Mouse (Mus musculus) myocyte (in vitro differentiated cells): ENCODE data around the gene Mmrn2. TPM values are rescaled to one million over a fixed set of nuclear protein-coding genes. Genes with fewer than 3 reads are reported as not detected.
A peak's percentile ranks its signal among the peaks of the same experiment; 100 is the strongest.

Experiments used
- H3K27me3 ChIP-seq: one replicate; pipeline ENCODE4 v1.6.1; 2011; ENCODE audit not compliant: control insufficient read depth, insufficient read depth, insufficient read length
- H3K36me3 ChIP-seq: one replicate; pipeline ENCODE4 v1.6.1; 2011; ENCODE audit not compliant: control insufficient read depth, insufficient read depth
- H3K4me2 ChIP-seq: one replicate; pipeline ENCODE4 v1.6.1; 2011; ENCODE audit warnings: low read depth, control low read depth
- H3K4me3 ChIP-seq: one replicate; pipeline ENCODE4 v1.5.1; 2011; ENCODE audit warnings: mild to moderate bottlenecking, control low read depth, moderate library complexity
- H3K79me2 ChIP-seq: one replicate; pipeline ENCODE4 v1.6.1; 2011; ENCODE audit not compliant: control insufficient read depth, insufficient read depth
- H3ac ChIP-seq: one replicate; pipeline ENCODE4 v1.6.1; 2011; ENCODE audit not compliant: control insufficient read depth, insufficient read length
- CEBPB ChIP-seq: IDR thresholded peaks from 2 replicates; pipeline ENCODE4 v1.6.1; 2011; ENCODE audit warnings: mild to moderate bottlenecking, moderate library complexity; ENCODE audit not compliant: poor library complexity, insufficient read depth, severe bottlenecking
- E2F4 ChIP-seq: IDR thresholded peaks from one replicate; pipeline ENCODE4 v1.6.1; 2011; ENCODE audit warnings: mild to moderate bottlenecking, control low read depth, moderate library complexity; ENCODE audit not compliant: insufficient read depth
- MAX ChIP-seq: IDR thresholded peaks from one replicate; pipeline ENCODE4 v1.6.1; 2011; ENCODE audit warnings: low read depth, mild to moderate bottlenecking, control low read depth
- MYOD1 ChIP-seq, 3 experiments: IDR thresholded peaks; one replicate each; pipeline ENCODE4 v1.6.1; 2011; ENCODE audit warnings: control low read depth in 2 of 3, low read depth in 2 of 3, mild to moderate bottlenecking in 2 of 3, moderate library complexity in 1 of 3; ENCODE audit not compliant: insufficient read length in 2 of 3, control insufficient read depth in 1 of 3
- MYOG ChIP-seq, 3 experiments: IDR thresholded peaks; one replicate each; pipeline ENCODE4 v1.6.1; 2011; ENCODE audit warnings: control low read depth in 2 of 3, low read depth in 2 of 3, mild to moderate bottlenecking in 2 of 3; ENCODE audit not compliant: insufficient read length in 2 of 3, control insufficient read depth in 1 of 3, insufficient read depth in 1 of 3
- POLR2A ChIP-seq: IDR thresholded peaks from one replicate; pipeline ENCODE4 v1.6.1; 2011; ENCODE audit warnings: low read depth, mild to moderate bottlenecking, control low read depth, moderate library complexity; ENCODE audit not compliant: insufficient read length
- POLR2AphosphoS2 ChIP-seq: IDR thresholded peaks from one replicate; pipeline ENCODE4 v1.6.1; 2011; ENCODE audit warnings: low read depth, control low read depth; ENCODE audit not compliant: insufficient read length
- REST ChIP-seq: IDR thresholded peaks from one replicate; pipeline ENCODE4 v1.6.1; 2011; ENCODE audit warnings: mild to moderate bottlenecking, control low read depth, moderate library complexity; ENCODE audit not compliant: insufficient read depth, insufficient read length
- SRF ChIP-seq: IDR thresholded peaks from one replicate; pipeline ENCODE4 v1.6.1; 2011; ENCODE audit warnings: low read depth; ENCODE audit not compliant: control insufficient read depth, insufficient read length
- TCF12 ChIP-seq: IDR thresholded peaks from one replicate; pipeline ENCODE4 v1.6.1; 2011; ENCODE audit warnings: mild to moderate bottlenecking, control low read depth; ENCODE audit not compliant: poor library complexity, insufficient read depth, severe bottlenecking
- TCF3 ChIP-seq: IDR thresholded peaks from one replicate; pipeline ENCODE4 v1.6.1; 2011; ENCODE audit warnings: low read depth, control low read depth; ENCODE audit not compliant: insufficient read length
- USF1 ChIP-seq: IDR thresholded peaks from one replicate; pipeline ENCODE4 v1.6.1; 2011; ENCODE audit warnings: low read depth, mild to moderate bottlenecking, control low read depth, moderate library complexity
- polyA plus RNA-seq: library from polyadenylated mRNA; unstranded; fragments of >200 nt; fragmentation: generic; extraction: Trizol; gene quantifications from one replicate; pipeline ENCODE4 v1.2.1, GENCODE M21; 2012; ENCODE audit warnings: missing spikeins

Gene Mmrn2
- polyA plus RNA-seq, 1 experiment, result 0.02 TPM

- H3K36me3 ChIP-seq, result peaks cover 15% of the 10 kb centered on the region
- no peak overlapping the region for H3K4me2 ChIP-seq
- H3ac ChIP-seq, result no peak overlapping the region
- TF ChIP-seq CEBPB (no peak), POLR2AphosphoS2 (peak; percentile 67), SRF (no peak), REST (no peak), USF1 (no peak)
- no peaks in the 10 kb centered on the region for H3K27me3 ChIP-seq
- no peaks in the 10 kb centered on the region for H3K79me2 ChIP-seq
- no peak overlapping the region for H3K4me3 ChIP-seq
Observed at GRCm38 (mm10) chr14:34347084-34347483, 28.2 kb upstream of the Mmrn2 start.

DNA sequence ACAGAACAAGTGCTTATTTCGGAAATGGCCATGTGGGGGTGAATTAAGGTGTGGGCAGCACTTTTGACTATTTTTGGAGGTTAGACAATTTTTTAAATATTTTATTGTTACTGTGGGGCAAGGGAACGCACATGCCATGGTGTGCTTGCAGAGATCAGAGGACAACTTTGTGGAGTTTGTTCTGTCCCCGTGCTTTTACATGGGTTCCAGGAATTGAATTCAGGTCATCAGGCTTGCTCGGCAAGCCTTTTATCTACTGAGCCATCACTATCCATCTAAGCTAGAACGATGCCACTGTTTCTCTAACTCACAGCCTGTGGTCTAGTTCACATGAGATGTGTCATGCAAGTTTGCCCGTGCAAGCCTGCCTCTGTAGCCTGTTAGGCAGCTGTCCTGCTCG is 27.0 kb upstream of the Mmrn2 start:
- Histone ChIP-seq H3ac (no peak overlapping the region), H3K36me3 (peaks cover 3% of the 10 kb centered on the region), H3K27me3 (no peaks in the 10 kb centered on the region), H3K79me2 (no peaks in the 10 kb centered on the region), H3K4me2 (no peak overlapping the region), H3K4me3 (no peak overlapping the region)
- TF ChIP-seq REST, result no peak
- no peak for TF ChIP-seq SRF
- TF ChIP-seq MYOG (IDR thresholded peaks at IDR 0.05; ENCODE audit: control insufficient read depth in 1 of 3, insufficient read depth in 1 of 3, insufficient read length in 2 of 3, low read depth in 2 of 3), result peak in 1 of 3 experiments; percentile 12
- TF ChIP-seq POLR2AphosphoS2, result no peak
- TF ChIP-seq TCF3, result no peak
- TF ChIP-seq CEBPB, result no peak
- TF ChIP-seq MYOD1 (IDR thresholded peaks at IDR 0.05; ENCODE audit: control insufficient read depth in 1 of 3, insufficient read length in 2 of 3, low read depth in 2 of 3), result peak in 1 of 3 experiments; percentile 17
- no peak for TF ChIP-seq E2F4
- TF ChIP-seq TCF12, result no peak

DNA sequence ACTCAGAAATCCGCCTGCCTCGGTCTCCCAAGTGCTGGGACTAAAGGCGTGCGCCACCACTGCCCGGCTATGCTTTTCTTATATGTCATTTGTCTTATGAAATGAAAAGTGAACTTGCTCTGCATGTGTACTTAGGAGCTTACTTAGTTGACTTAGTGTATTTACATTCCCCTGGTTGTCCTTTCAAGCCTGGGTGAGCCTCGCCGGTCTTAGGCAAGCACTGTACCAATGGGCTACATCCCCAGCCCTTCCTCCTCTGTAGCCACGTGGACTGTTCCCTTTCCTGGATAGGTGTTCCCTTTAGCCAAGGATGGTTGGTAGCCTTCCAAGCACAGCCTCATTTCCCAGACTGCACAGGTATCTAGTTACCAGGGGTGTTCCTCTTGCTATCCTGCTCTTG is 26.3 kb upstream of the Mmrn2 start:
- Histone ChIP-seq H3K4me2 (no peak overlapping the region), H3K79me2 (no peaks in the 10 kb centered on the region), H3K4me3 (no peak overlapping the region), H3ac (no peak overlapping the region), H3K27me3 (no peaks in the 10 kb centered on the region), H3K36me3 (no peaks in the 10 kb centered on the region)
- TF ChIP-seq E2F4, result no peak
- no peak for TF ChIP-seq REST
- TF ChIP-seq MAX, result no peak
- TF ChIP-seq TCF3, result no peak
- no peak for TF ChIP-seq SRF

DNA sequence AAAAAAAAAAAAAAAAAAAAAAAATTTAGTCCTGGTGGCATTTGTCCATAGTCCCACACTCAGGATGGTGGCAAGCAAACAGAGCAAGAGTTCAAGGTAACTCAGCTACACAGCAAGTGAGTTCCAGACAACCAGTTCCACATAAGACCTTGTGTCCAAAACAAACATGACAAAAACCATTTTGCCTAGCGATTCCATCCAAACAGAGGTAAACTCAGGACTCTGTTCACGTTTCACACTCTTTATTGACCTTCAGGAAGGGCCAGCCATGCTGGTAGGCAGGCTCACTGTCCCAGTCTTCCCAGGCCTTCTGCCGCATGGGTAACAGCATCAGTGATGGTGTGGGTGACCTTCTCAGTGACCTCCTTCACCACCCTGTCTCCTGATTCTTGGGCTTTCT is 23.6 kb upstream of the Mmrn2 start:
- Histone ChIP-seq H3K4me2 (no peak overlapping the region), H3K4me3 (no peak overlapping the region), H3K27me3 (no peaks in the 10 kb centered on the region), H3K36me3 (no peaks in the 10 kb centered on the region), H3ac (no peak overlapping the region), H3K79me2 (no peaks in the 10 kb centered on the region)
- TF ChIP-seq E2F4 (no peak), POLR2AphosphoS2 (no peak), TCF3 (no peak), TCF12 (no peak), MAX (no peak), POLR2A (no peak), SRF (no peak), USF1 (no peak), CEBPB (no peak), MYOD1 (IDR thresholded peaks at IDR 0.05; ENCODE audit: control insufficient read depth in 1 of 3, insufficient read length in 2 of 3, low read depth in 2 of 3) (no peak), REST (no peak), MYOG (IDR thresholded peaks at IDR 0.05; ENCODE audit: control insufficient read depth in 1 of 3, insufficient read depth in 1 of 3, insufficient read length in 2 of 3, low read depth in 2 of 3) (no peak)

DNA sequence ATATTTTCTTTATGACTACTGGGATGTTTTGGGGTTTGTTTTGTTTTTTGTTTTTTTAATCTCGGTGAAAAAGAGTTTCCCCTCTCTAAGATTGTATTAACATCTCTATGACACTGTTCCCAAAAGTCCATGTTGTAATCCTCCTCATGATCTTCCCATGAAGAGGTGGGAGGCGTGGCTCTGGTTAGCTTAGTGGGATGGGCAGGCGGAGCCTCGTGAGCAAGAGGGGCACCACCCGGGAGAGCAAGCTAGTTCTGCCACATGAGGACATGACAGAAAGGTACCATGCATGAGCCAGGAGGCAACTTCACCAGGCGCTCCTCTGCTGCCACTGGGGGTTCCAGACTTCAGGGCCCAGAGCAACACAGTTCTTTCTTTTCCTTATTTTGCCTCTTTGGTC is 22.7 kb upstream of the Mmrn2 start:
- H3K27me3 ChIP-seq, result no peaks in the 10 kb centered on the region
- no peak overlapping the region for H3K4me3 ChIP-seq
- H3K36me3 ChIP-seq, result no peaks in the 10 kb centered on the region
- no peak for TF ChIP-seq POLR2A
- TF ChIP-seq TCF12, result no peak
- TF ChIP-seq CEBPB, result no peak
- no peak overlapping the region for H3ac ChIP-seq
- no peak overlapping the region for H3K4me2 ChIP-seq
- H3K79me2 ChIP-seq, result no peaks in the 10 kb centered on the region

GRCm38 (mm10) chr14:34353326-34353725 is 21.9 kb upstream of the Mmrn2 start:
- Histone ChIP-seq H3K4me2 (no peak overlapping the region), H3K4me3 (no peak overlapping the region), H3K27me3 (no peaks in the 10 kb centered on the region), H3K79me2 (no peaks in the 10 kb centered on the region), H3ac (no peak overlapping the region), H3K36me3 (no peaks in the 10 kb centered on the region)
- TF ChIP-seq TCF3 (no peak), REST (no peak), MYOG (IDR thresholded peaks at IDR 0.05; ENCODE audit: control insufficient read depth in 1 of 3, insufficient read depth in 1 of 3, insufficient read length in 2 of 3, low read depth in 2 of 3) (no peak), SRF (no peak), POLR2AphosphoS2 (no peak), CEBPB (no peak), TCF12 (no peak), POLR2A (no peak), E2F4 (no peak), MAX (no peak), MYOD1 (IDR thresholded peaks at IDR 0.05; ENCODE audit: control insufficient read depth in 1 of 3, insufficient read length in 2 of 3, low read depth in 2 of 3) (no peak)
